Mouse (Mus musculus) layer of hippocampus, postnatal 25 days (tissue): ENCODE data around the gene Prkar2b. TPM values are rescaled to one million over a fixed set of nuclear protein-coding genes. Genes with fewer than 3 reads are reported as not detected.
"Not testable (repeated sequence)": the region's sequence is repeated elsewhere in the genome, so short reads cannot be mapped to it uniquely, and the experiment has no call there.

ENCODE experiments used
- DNase-seq, 2 experiments: peaks; one replicate each; pipeline ENCODE4 v3.0.0; 2022; ENCODE audit warnings: mixed read lengths in 2 of 2, low spot score in 1 of 2; ENCODE audit errors: extremely low spot score in 1 of 2
- total RNA-seq, 2 experiments: library from RNA; stranded (reverse); gene quantifications; 2 replicates each; pipeline ENCODE4 v1.2.3; 2021

Prkar2b gene
- total RNA-seq, 2 experiments from 2014 or later: 38.3 to 38.9 TPM

- no peak for DNase-seq
These were observed 48.9 kb downstream of the Prkar2b start for GRCm38 (mm10) chr12:32012169-32012568.

- no peak for DNase-seq
These were observed 50.0 kb downstream of the Prkar2b start for GRCm38 (mm10) chr12:32011128-32011527.

- not testable (repeated sequence) for DNase-seq
These were observed 51.1 kb downstream of the Prkar2b start for GRCm38 (mm10) chr12:32009985-32010369.

- DNase-seq: no peak
These were observed 51.7 kb downstream of the Prkar2b start for GRCm38 (mm10) chr12:32009267-32009984.

- no peak for DNase-seq
These were observed 52.4 kb downstream of the Prkar2b start for GRCm38 (mm10) chr12:32008728-32009127.

GRCm38 (mm10) chr12:32007646-32008045 lies 53.5 kb downstream of the Prkar2b start:
- DNase-seq: no peak

- no peak for DNase-seq
These were observed 54.1 kb downstream of the Prkar2b start for GRCm38 (mm10) chr12:32007040-32007439.

GRCm38 (mm10) chr12:32006391-32006929 lies 54.6 kb downstream of the Prkar2b start:
- DNase-seq: no peak

GRCm38 (mm10) chr12:32000464-32000863 lies 60.6 kb downstream of the Prkar2b start:
- DNase-seq: no peak

- no peak for DNase-seq
These were observed 62.4 kb downstream of the Prkar2b start for GRCm38 (mm10) chr12:31998706-31999105.

- DNase-seq: no peak
These were observed 63.7 kb downstream of the Prkar2b start for GRCm38 (mm10) chr12:31997328-31997878.

GRCm38 (mm10) chr12:31996877-31997276 lies 64.2 kb downstream of the Prkar2b start:
- no peak for DNase-seq

GRCm38 (mm10) chr12:31990575-31990974 lies 70.5 kb downstream of the Prkar2b start:
- DNase-seq: no peak

GRCm38 (mm10) chr12:31989726-31990125 lies 71.4 kb downstream of the Prkar2b start:
- DNase-seq: no peak

GRCm38 (mm10) chr12:31986463-31986862 lies 74.6 kb downstream of the Prkar2b start:
- DNase-seq: no peak

- DNase-seq: no peak
These were observed 75.4 kb downstream of the Prkar2b start for GRCm38 (mm10) chr12:31985738-31986137.

- DNase-seq: no peak
These were observed 76.4 kb downstream of the Prkar2b start for GRCm38 (mm10) chr12:31984664-31985063.

- no peak for DNase-seq
These were observed 76.9 kb downstream of the Prkar2b start for GRCm38 (mm10) chr12:31984206-31984605.

- DNase-seq: no peak
These were observed 77.3 kb downstream of the Prkar2b start for GRCm38 (mm10) chr12:31983769-31984168.

- DNase-seq: no peak
These were observed 77.9 kb downstream of the Prkar2b start for GRCm38 (mm10) chr12:31983238-31983637.

- no peak for DNase-seq
These were observed 83.4 kb downstream of the Prkar2b start for GRCm38 (mm10) chr12:31977613-31978195.

GRCm38 (mm10) chr12:31976544-31976943 lies 84.6 kb downstream of the Prkar2b start:
- peak in 1 of 2 experiments; percentile 33 for DNase-seq
